Mouse (Mus musculus) spleen, postnatal 4 days (tissue): Measurements from ENCODE around the gene Gpank1.
"Not testable (repeated sequence)": the region's sequence is repeated elsewhere in the genome, so short reads cannot be mapped to it uniquely, and the experiment has no call there.

Experiments
- DNase-seq, 2 experiments: peaks; one replicate each; pipeline ENCODE4 v3.0.0; 2022; ENCODE audit warnings: low spot score in 2 of 2

Gene Gpank1

GRCm38 (mm10) chr17:35100196-35100765 is 21.0 kb upstream of the Gpank1 start:
- DNase-seq: no peak

GRCm38 (mm10) chr17:35101161-35101560 is 20.1 kb upstream of the Gpank1 start:
- peak in 1 of 2 experiments; percentile 12 for DNase-seq

GRCm38 (mm10) chr17:35102299-35102698 is 19.0 kb upstream of the Gpank1 start:
- no peak for DNase-seq

GRCm38 (mm10) chr17:35103221-35103690 is 18.0 kb upstream of the Gpank1 start:
- peak in 1 of 2 experiments; percentile 52 for DNase-seq

GRCm38 (mm10) chr17:35104079-35104478 is 17.2 kb upstream of the Gpank1 start:
- DNase-seq: no peak

- peak in 1 of 2 experiments; percentile 58 for DNase-seq
Observed at GRCm38 (mm10) chr17:35104754-35105153, 16.5 kb upstream of the Gpank1 start.

- peak; percentile 58 to 73 for DNase-seq
Observed at GRCm38 (mm10) chr17:35105740-35106389, 15.4 kb upstream of the Gpank1 start.

GRCm38 (mm10) chr17:35106522-35106921 is 14.7 kb upstream of the Gpank1 start:
- no peak for DNase-seq

GRCm38 (mm10) chr17:35108097-35108496 is 13.2 kb upstream of the Gpank1 start, which contains the start of gene Ly6g5c:
Ly6g5c (plus strand) TSS chr17:35108279.
- no peak for DNase-seq

GRCm38 (mm10) chr17:35111774-35112173 is 9.5 kb upstream of the Gpank1 start:
- no peak for DNase-seq

- DNase-seq: peak; percentile 47 to 76
Observed at GRCm38 (mm10) chr17:35115046-35116019, 5.9 kb upstream of the Gpank1 start, which contains the start of gene Ly6g5b. Ly6g5b (minus strand) TSS chr17:35115428.

- DNase-seq: no peak
Observed at GRCm38 (mm10) chr17:35120745-35121142, 511 bp upstream of the Gpank1 start.

- peak; percentile 48 to 73 for DNase-seq
Observed at GRCm38 (mm10) chr17:35121871-35122303, 632 bp downstream of the Gpank1 start, which contains the start of gene Csnk2b. Csnk2b (minus strand) TSS chr17:35122053.

GRCm38 (mm10) chr17:35123287-35123686 is 2.0 kb downstream of the Gpank1 start:
- not testable (repeated sequence) for DNase-seq

- DNase-seq: not testable (repeated sequence)
Observed at GRCm38 (mm10) chr17:35124261-35124896, 3.1 kb downstream of the Gpank1 start.

- DNase-seq: no peak
Observed at GRCm38 (mm10) chr17:35125081-35125480, 3.8 kb downstream of the Gpank1 start.

GRCm38 (mm10) chr17:35125578-35125977 is 4.3 kb downstream of the Gpank1 start:
- DNase-seq: no peak

- peak; percentile 80 to 89 for DNase-seq
Observed at GRCm38 (mm10) chr17:35126206-35126611, 5.0 kb downstream of the Gpank1 start, which contains the start of gene D17H6S53E. D17H6S53E (plus strand) TSS chr17:35126373.

GRCm38 (mm10) chr17:35127017-35127416 is 5.8 kb downstream of the Gpank1 start:
- DNase-seq: peak in 1 of 2 experiments; percentile 59

- DNase-seq: peak in 1 of 2 experiments; percentile 59
Observed at GRCm38 (mm10) chr17:35128996-35129395, 7.7 kb downstream of the Gpank1 start.

GRCm38 (mm10) chr17:35131038-35131437 is 9.8 kb downstream of the Gpank1 start:
- DNase-seq: peak in 1 of 2 experiments; percentile 61
